Mouse (Mus musculus) hindbrain, postnatal 0 days (tissue): ENCODE measurements around the gene Itpka. TPM values are rescaled to one million over a fixed set of nuclear protein-coding genes. Genes with fewer than 3 reads are reported as not detected.

Source experiments
- ATAC-seq: fragments of 200-750 bp; cut with Nextera tagmentation; 2 replicates; pipeline ENCODE4 v1.8.0; 2017; ENCODE audit warnings: mild to moderate bottlenecking, moderate TSS enrichment, moderate library complexity
- DNase-seq: peaks from one replicate; pipeline ENCODE4 v3.0.0-alpha.2; 2015; ENCODE audit warnings: low spot score
- H3K27ac ChIP-seq: fragments of 300-500 bp; sonication (generic); 2 replicates; pipeline ENCODE4 v1.5.1; 2014; ENCODE audit warnings: mild to moderate bottlenecking
- H3K27me3 ChIP-seq: fragments of 300-500 bp; sonication (generic); 2 replicates; pipeline ENCODE4 v1.6.1; 2014; ENCODE audit warnings: low read length, mixed read lengths; ENCODE audit not compliant: insufficient read depth
- H3K36me3 ChIP-seq: fragments of 300-500 bp; sonication (generic); 2 replicates; pipeline ENCODE4 v1.6.1; 2014; ENCODE audit warnings: low read length, mixed read lengths; ENCODE audit not compliant: insufficient read depth
- H3K4me1 ChIP-seq: fragments of 300-500 bp; sonication (generic); 2 replicates; pipeline ENCODE4 v1.6.1; 2014; ENCODE audit warnings: antibody characterized with exemption, low read length, mixed read lengths; ENCODE audit not compliant: insufficient read depth
- H3K4me2 ChIP-seq: fragments of 300-500 bp; sonication (generic); 2 replicates; pipeline ENCODE4 v1.6.1; 2014; ENCODE audit warnings: low read depth, mild to moderate bottlenecking, low read length, moderate library complexity, mixed read lengths
- H3K4me3 ChIP-seq: fragments of 300-500 bp; sonication (generic); 2 replicates; pipeline ENCODE4 v1.5.1; 2014; ENCODE audit warnings: low read length
- H3K9ac ChIP-seq: fragments of 300-500 bp; sonication (generic); replicated peaks from 2 replicates; pipeline ENCODE4 v1.6.1; 2014; ENCODE audit warnings: mild to moderate bottlenecking, low read length, moderate library complexity, mixed read lengths
- H3K9me3 ChIP-seq: fragments of 300-500 bp; sonication (generic); 2 replicates; pipeline ENCODE4 v1.6.1; 2016; ENCODE audit warnings: low read length, mixed read lengths
- CTCF ChIP-seq: IDR thresholded peaks from 2 replicates; pipeline ENCODE4 v1.5.1; 2016; ENCODE audit warnings: antibody characterized with exemption, control low read depth, low read depth
- WGBS: fragments of 180-500 bp; shearing (Covaris S2); extraction: QIAGEN DNeasy Blood & Tissue Kit; methylation state at CpG from one replicate; pipeline ENCODE4 v1.1.7; 2014; 5-methylcytosine and 5-hydroxymethylcytosine counted together
- polyA plus RNA-seq: library from polyadenylated mRNA; unstranded; fragments of >200 nt; fragmentation: Nextera tagmentation; extraction: Ambion mirVana; gene quantifications from 2 replicates; pipeline ENCODE4 v1.2.1, GENCODE M21; 2015
- total RNA-seq: library from RNA; depleted of rRNA; stranded (reverse); fragments of >200 nt; gene quantifications from 2 replicates; pipeline ENCODE4 v1.2.3, GENCODE M21; 2014; rRNA removed

Itpka gene
- total RNA-seq (5.8 and 8.5 TPM in 2 replicates), polyA plus RNA-seq (3.3 and 3.5 TPM in 2 replicates)

- H3K9me3 ChIP-seq, result no peaks in the 10 kb centered on the region
- no peak within 1 kb of the TSS for H3K27ac ChIP-seq
- under 1% methylated on average over 39 of the region's 53 CpGs for WGBS
- H3K4me1 ChIP-seq, result no peaks in the 10 kb centered on the region; the same call in 1 of the 2 replicates
- H3K4me3 ChIP-seq, result peak within 1 kb of the TSS; percentile 50
- ATAC-seq, result peak; percentile 55; the same call in 1 of the 2 replicates
- H3K36me3 ChIP-seq, result no peaks in the 10 kb centered on the region
- H3K9ac ChIP-seq, result peak within 1 kb of the TSS; percentile 48
- DNase-seq, result peak; percentile 62
- peak within 1 kb of the TSS; percentile 91 for H3K4me2 ChIP-seq
- peaks cover 14% of the 10 kb centered on the region for H3K27me3 ChIP-seq
- TF ChIP-seq CTCF, result no peak
Measured at GRCm38 (mm10) chr2:119741581-119742411, at the start of gene Itpka. TSS of gene Itpka (plus strand) at chr2:119742337.

GRCm38 (mm10) chr2:119694826-119695225 lies 47.3 kb upstream of the Itpka start:
- Histone ChIP-seq H3K9ac (no peak overlapping the region), H3K36me3 (peaks cover 5% of the 10 kb centered on the region; the same call in 1 of the 2 replicates), H3K9me3 (no peaks in the 10 kb centered on the region), H3K4me2 (no peak overlapping the region), H3K4me1 (no peaks in the 10 kb centered on the region), H3K27me3 (no peaks in the 10 kb centered on the region), H3K27ac (no peak overlapping the region), H3K4me3 (no peak overlapping the region)
- ATAC-seq, result no peak
- no peak for TF ChIP-seq CTCF
- no peak for DNase-seq
- WGBS, result 78% methylated on average over 2 of the region's 2 CpGs

- Histone ChIP-seq H3K4me2 (no peak overlapping the region), H3K9ac (no peak overlapping the region), H3K4me3 (no peak overlapping the region), H3K36me3 (peaks cover 5% of the 10 kb centered on the region; the same call in 1 of the 2 replicates), H3K27ac (no peak overlapping the region), H3K4me1 (no peaks in the 10 kb centered on the region), H3K27me3 (no peaks in the 10 kb centered on the region), H3K9me3 (no peaks in the 10 kb centered on the region)
- no peak for DNase-seq
- TF ChIP-seq CTCF, result no peak
- no peak for ATAC-seq
- 84% methylated on average over 1 of the region's 1 CpGs for WGBS
Measured at GRCm38 (mm10) chr2:119696111-119696510, 46.0 kb upstream of the Itpka start.

GRCm38 (mm10) chr2:119698472-119698871 lies 43.7 kb upstream of the Itpka start:
- Histone ChIP-seq H3K36me3 (peaks cover 8% of the 10 kb centered on the region; the same call in 1 of the 2 replicates), H3K4me2 (no peak overlapping the region), H3K4me3 (no peak overlapping the region), H3K27me3 (no peaks in the 10 kb centered on the region), H3K4me1 (no peaks in the 10 kb centered on the region), H3K9ac (no peak overlapping the region), H3K27ac (no peak overlapping the region), H3K9me3 (no peaks in the 10 kb centered on the region)
- WGBS, result 78% methylated on average over 2 of the region's 2 CpGs
- TF ChIP-seq CTCF, result no peak
- no peak for DNase-seq
- ATAC-seq, result no peak

GRCm38 (mm10) chr2:119699962-119700361 lies 42.2 kb upstream of the Itpka start:
- peaks cover 12% of the 10 kb centered on the region; the same call in 1 of the 2 replicates for H3K36me3 ChIP-seq
- no peak for DNase-seq
- no peaks in the 10 kb centered on the region for H3K9me3 ChIP-seq
- H3K4me3 ChIP-seq, result no peak overlapping the region
- no peak overlapping the region for H3K27ac ChIP-seq
- H3K27me3 ChIP-seq, result no peaks in the 10 kb centered on the region
- no peak for ATAC-seq
- H3K9ac ChIP-seq, result no peak overlapping the region
- no peak for TF ChIP-seq CTCF
- no peak overlapping the region for H3K4me2 ChIP-seq
- no peaks in the 10 kb centered on the region for H3K4me1 ChIP-seq
- WGBS, result 94% methylated on average over 3 of the region's 3 CpGs

- peaks cover 28% of the 10 kb centered on the region for H3K36me3 ChIP-seq
- WGBS, result 93% methylated on average over 2 of the region's 2 CpGs
Measured at GRCm38 (mm10) chr2:119703171-119703570, 39.0 kb upstream of the Itpka start.

GRCm38 (mm10) chr2:119707676-119708075 lies 34.5 kb upstream of the Itpka start:
- Histone ChIP-seq H3K27me3 (no peaks in the 10 kb centered on the region), H3K4me1 (no peaks in the 10 kb centered on the region), H3K36me3 (peaks cover 34% of the 10 kb centered on the region), H3K9ac (no peak overlapping the region), H3K9me3 (no peaks in the 10 kb centered on the region), H3K27ac (no peak overlapping the region), H3K4me2 (no peak overlapping the region), H3K4me3 (no peak overlapping the region)
- no peak for TF ChIP-seq CTCF
- DNase-seq (no peak), ATAC-seq (no peak)
- WGBS, result 87% methylated on average over 3 of the region's 3 CpGs

More at GRCm38 (mm10) chr2:119703171-119703570, 39.0 kb upstream of the Itpka start:
- Histone ChIP-seq H3K9ac (no peak overlapping the region), H3K4me2 (no peak overlapping the region), H3K4me1 (no peaks in the 10 kb centered on the region), H3K27ac (no peak overlapping the region), H3K9me3 (no peaks in the 10 kb centered on the region), H3K27me3 (no peaks in the 10 kb centered on the region), H3K4me3 (no peak overlapping the region)
- TF ChIP-seq CTCF, result no peak
- ATAC-seq, result no peak
- no peak for DNase-seq
